Mouse (Mus musculus): ENCODE data around the gene Hist1h1d. TPM values are rescaled to one million over a fixed set of nuclear protein-coding genes. Genes with fewer than 3 reads are reported as not detected.
"Not testable (repeated sequence)": the region's sequence is repeated elsewhere in the genome, so short reads cannot be mapped to it uniquely, and the experiment has no call there.

Gene Hist1h1d
- polyA plus RNA-seq, 1 experiment = 0.12 TPM

DNA sequence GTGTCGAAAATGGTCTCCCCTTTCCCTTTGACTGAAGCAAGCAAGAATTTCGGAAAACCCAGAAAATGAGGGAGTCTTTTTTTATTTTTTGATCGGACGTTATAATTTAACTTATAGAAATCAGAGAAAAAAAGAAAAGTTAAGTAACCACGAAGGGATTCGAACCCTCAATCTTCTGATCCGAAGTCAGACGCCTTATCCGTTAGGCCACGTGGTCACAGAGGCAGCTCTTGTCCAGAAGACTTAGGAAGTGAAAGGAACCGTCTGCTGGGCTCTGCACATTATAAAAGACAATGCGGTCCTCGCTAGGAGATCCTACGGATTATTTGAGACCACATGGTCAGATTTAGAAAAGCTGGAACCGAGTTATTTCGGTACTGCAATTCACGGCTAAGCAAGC, 26.8 kb upstream of the Hist1h1d start:
- H3K4me3 ChIP-seq (replicated peaks; ENCODE audit: extremely low read depth, low read depth, low read length) = peak overlapping the region; percentile 41
- WGBS = 1% methylated on average over 17 of the region's 17 CpGs
- TF ChIP-seq CTCF (IDR thresholded peaks at IDR 0.05; ENCODE audit: insufficient read depth, low read length) (no peak), POLR2A (IDR thresholded peaks at IDR 0.05; ENCODE audit: borderline replicate concordance, extremely low read depth, low read depth, low read length) (no peak)

GRCm38 (mm10) chr13:23529005-23529404, 24.1 kb upstream of the Hist1h1d start:
- no peak for TF ChIP-seq POLR2A (IDR thresholded peaks at IDR 0.05; ENCODE audit: borderline replicate concordance, extremely low read depth, low read depth, low read length)
- no peak for DNase-seq
- 83% methylated on average over 5 of the region's 5 CpGs for WGBS
- Histone ChIP-seq H3K4me3 (replicated peaks; ENCODE audit: extremely low read depth, low read depth, low read length) (no peak overlapping the region), H3K4me1 (ENCODE audit: control insufficient read depth, insufficient read depth, low read length) (peaks cover 3% of the 10 kb centered on the region)

More for the DNA sequence above, 26.8 kb upstream of the Hist1h1d start:
- peaks cover 3% of the 10 kb centered on the region for H3K4me1 ChIP-seq (ENCODE audit: control insufficient read depth, insufficient read depth, low read length)
- peak; percentile 88 for DNase-seq

GRCm38 (mm10) chr13:23529480-23530165, 23.4 kb upstream of the Hist1h1d start:
- TF ChIP-seq CTCF (IDR thresholded peaks at IDR 0.05; ENCODE audit: insufficient read depth, low read length) (no peak), POLR2A (IDR thresholded peaks at IDR 0.05; ENCODE audit: borderline replicate concordance, extremely low read depth, low read depth, low read length) (no peak)
- Histone ChIP-seq H3K4me1 (ENCODE audit: control insufficient read depth, insufficient read depth, low read length) (peaks cover 5% of the 10 kb centered on the region), H3K4me3 (replicated peaks; ENCODE audit: extremely low read depth, low read depth, low read length) (no peak overlapping the region)
- 24% methylated on average over 2 of the region's 2 CpGs for WGBS
- no peak for DNase-seq

DNA sequence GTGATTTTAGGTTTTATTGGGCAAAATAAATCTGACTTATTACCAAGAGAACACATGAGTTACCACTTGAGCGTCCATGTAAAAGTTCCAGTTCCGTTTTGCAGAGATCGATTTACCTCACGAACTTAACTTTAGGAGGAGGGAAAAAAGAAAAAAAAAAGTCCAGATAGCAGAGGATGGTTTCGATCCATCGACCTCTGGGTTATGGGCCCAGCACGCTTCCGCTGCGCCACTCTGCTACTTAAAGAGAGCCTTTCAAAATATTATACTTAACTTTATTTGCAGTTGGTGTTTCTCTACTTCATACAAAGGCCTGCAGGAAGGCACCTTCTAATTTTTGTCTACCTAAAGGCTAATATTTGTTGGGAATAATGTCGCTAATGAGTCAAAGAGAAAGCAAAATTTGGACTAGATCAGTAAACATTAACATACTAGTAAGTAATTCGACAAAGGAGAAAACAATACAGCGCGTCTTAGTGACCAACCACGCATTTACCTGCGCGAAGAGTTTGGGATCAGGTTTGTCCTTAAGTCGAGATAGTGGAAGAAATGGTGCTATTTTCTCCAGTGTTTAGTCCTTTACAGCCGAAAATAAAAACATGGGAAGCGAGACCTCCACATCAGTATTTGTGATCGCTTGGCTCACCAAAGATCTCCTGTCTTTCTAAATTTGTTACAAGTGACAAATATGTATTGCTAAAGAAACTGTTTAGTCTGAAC, 22.7 kb upstream of the Hist1h1d start:
- under 1% methylated on average over 20 of the region's 20 CpGs for WGBS

GRCm38 (mm10) chr13:23530901-23531875, 21.9 kb upstream of the Hist1h1d start, which contains the start of gene Hist1h4h:
Gene Hist1h4h (plus strand): TSS chr13:23531050.
- peaks cover 5% of the 10 kb centered on the region for H3K4me1 ChIP-seq (ENCODE audit: control insufficient read depth, insufficient read depth, low read length)
- DNase-seq = peak; percentile 96
- under 1% methylated on average over 62 of the region's 70 CpGs for WGBS
- peak within 1 kb of the TSS; percentile 73 for H3K4me3 ChIP-seq (replicated peaks; ENCODE audit: extremely low read depth, low read depth, low read length)
- TF ChIP-seq CTCF (IDR thresholded peaks at IDR 0.05; ENCODE audit: insufficient read depth, low read length) (no peak), POLR2A (IDR thresholded peaks at IDR 0.05; ENCODE audit: borderline replicate concordance, extremely low read depth, low read depth, low read length) (peak; percentile 98)

More for the DNA sequence above, 22.7 kb upstream of the Hist1h1d start:
- Histone ChIP-seq H3K4me3 (replicated peaks; ENCODE audit: extremely low read depth, low read depth, low read length) (peak overlapping the region; percentile 73), H3K4me1 (ENCODE audit: control insufficient read depth, insufficient read depth, low read length) (peaks cover 5% of the 10 kb centered on the region)
- DNase-seq = peak; percentile 61
- TF ChIP-seq POLR2A (IDR thresholded peaks at IDR 0.05; ENCODE audit: borderline replicate concordance, extremely low read depth, low read depth, low read length) (no peak), CTCF (IDR thresholded peaks at IDR 0.05; ENCODE audit: insufficient read depth, low read length) (no peak)

- 19% methylated on average over 9 of the region's 9 CpGs for WGBS
- Histone ChIP-seq H3K4me3 (replicated peaks; ENCODE audit: extremely low read depth, low read depth, low read length) (no peak overlapping the region), H3K4me1 (ENCODE audit: control insufficient read depth, insufficient read depth, low read length) (peaks cover 2% of the 10 kb centered on the region)
- no peak for DNase-seq
- TF ChIP-seq CTCF (IDR thresholded peaks at IDR 0.05; ENCODE audit: insufficient read depth, low read length) (no peak), POLR2A (IDR thresholded peaks at IDR 0.05; ENCODE audit: borderline replicate concordance, extremely low read depth, low read depth, low read length) (no peak)
Measured at GRCm38 (mm10) chr13:23532262-23533075, 20.6 kb upstream of the Hist1h1d start.

DNA sequence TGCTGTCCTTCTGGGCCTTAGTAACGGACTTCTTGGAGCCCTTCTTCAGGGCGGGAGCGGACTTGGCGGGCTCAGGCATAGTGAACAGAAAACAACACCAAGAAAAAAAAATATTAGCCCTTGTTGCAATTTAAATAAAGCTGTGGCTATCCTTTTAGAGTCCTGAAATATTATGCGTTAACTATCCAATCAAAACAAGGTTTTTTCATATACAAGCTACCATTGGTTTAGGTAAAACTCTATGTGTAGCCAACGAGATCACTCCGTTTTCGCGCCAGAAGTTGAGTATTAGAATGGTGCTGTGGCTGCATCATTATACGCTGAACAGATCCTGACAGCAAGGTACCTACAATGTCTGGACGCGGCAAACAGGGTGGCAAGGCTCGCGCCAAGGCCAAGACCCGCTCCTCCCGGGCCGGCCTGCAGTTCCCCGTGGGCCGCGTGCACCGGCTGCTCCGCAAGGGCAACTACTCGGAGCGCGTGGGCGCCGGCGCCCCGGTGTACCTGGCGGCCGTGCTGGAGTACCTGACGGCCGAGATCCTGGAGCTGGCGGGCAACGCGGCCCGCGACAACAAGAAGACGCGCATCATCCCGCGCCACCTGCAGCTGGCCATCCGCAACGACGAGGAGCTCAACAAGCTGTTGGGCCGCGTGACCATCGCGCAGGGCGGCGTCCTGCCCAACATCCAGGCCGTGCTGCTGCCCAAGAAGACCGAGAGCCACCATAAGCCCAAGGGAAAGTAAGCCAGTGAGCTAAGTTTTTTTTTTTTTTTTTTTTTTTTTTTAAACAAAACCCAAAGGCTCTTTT, 19.3 kb upstream of the Hist1h1d start, which contains the start of gene Hist1h2af:
TSS of gene Hist1h2af (plus strand) at position 347 of the 808 bp plus-strand sequence.
- peak; percentile 34 for DNase-seq
- H3K4me1 ChIP-seq (ENCODE audit: control insufficient read depth, insufficient read depth, low read length); H3K4me3 ChIP-seq (replicated peaks; ENCODE audit: extremely low read depth, low read depth, low read length): not testable (repeated sequence)
- under 1% methylated on average over 28 of the region's 53 CpGs for WGBS

Data from lung, adult 2 months (tissue).